Mouse (Mus musculus): ENCODE measurements around the gene Mgat5. TPM values are rescaled to one million over a fixed set of nuclear protein-coding genes. Genes with fewer than 3 reads are reported as not detected.
A peak's percentile ranks its signal among the peaks of the same experiment; 100 is the strongest.

Mgat5 gene
- polyA plus RNA-seq, 1 experiment from 2014 or later = 16.0 TPM

DNA sequence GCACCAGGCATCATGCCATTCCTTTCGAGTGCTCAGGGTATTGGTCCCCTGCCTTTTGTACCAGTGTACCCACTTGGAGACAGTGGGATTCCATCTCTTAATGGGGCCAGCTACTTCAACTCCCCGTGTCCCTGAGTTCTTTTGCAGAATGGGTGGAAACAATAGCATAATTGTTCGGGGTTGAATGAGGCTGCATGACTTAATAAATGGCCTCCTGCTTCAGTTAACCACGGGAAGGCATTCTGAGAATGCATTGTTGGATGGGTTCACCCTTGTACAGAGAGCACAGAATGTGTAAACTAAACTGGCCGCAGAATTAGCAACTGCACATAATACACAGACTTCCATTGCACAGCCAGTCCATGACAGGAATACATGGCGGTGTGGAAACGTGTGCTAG lies 214.8 kb downstream of the Mgat5 start:
- Histone ChIP-seq H3K4me3 (ENCODE audit: low read depth, low read length) (no peak overlapping the region), H3K27me3 (ENCODE audit: control insufficient read depth, insufficient read depth, low read depth, low read length) (no peaks in the 10 kb centered on the region), H3K9ac (ENCODE audit: low read depth, low read length) (no peak overlapping the region), H3K36me3 (ENCODE audit: control insufficient read depth, insufficient read depth, low read length) (no peaks in the 10 kb centered on the region), H3K27ac (ENCODE audit: low read length) (no peak overlapping the region), H3K4me2 (ENCODE audit: low read length) (no peak overlapping the region), H3K4me1 (ENCODE audit: control insufficient read depth, insufficient read depth, low read length) (no peaks in the 10 kb centered on the region; the same call in 1 of the 2 replicates), H3K9me3 (replicated peaks; ENCODE audit: control insufficient read depth, low read length, poor library complexity, severe bottlenecking) (no peaks in the 10 kb centered on the region)
- ATAC-seq = no peak
- 44% methylated on average over 7 of the region's 7 CpGs for WGBS

- no peak overlapping the region for H3K4me2 ChIP-seq (ENCODE audit: low read length)
- no peaks in the 10 kb centered on the region; the same call in 1 of the 2 replicates for H3K4me1 ChIP-seq (ENCODE audit: control insufficient read depth, insufficient read depth, low read length)
- no peak overlapping the region for H3K9ac ChIP-seq (ENCODE audit: low read depth, low read length)
- H3K4me3 ChIP-seq (ENCODE audit: low read depth, low read length) = no peak overlapping the region
- H3K36me3 ChIP-seq (ENCODE audit: control insufficient read depth, insufficient read depth, low read length) = no peaks in the 10 kb centered on the region
- WGBS = 34% methylated on average over 13 of the region's 13 CpGs
- H3K9me3 ChIP-seq (replicated peaks; ENCODE audit: control insufficient read depth, low read length, poor library complexity, severe bottlenecking) = no peaks in the 10 kb centered on the region
- no peak for ATAC-seq
- H3K27me3 ChIP-seq (ENCODE audit: control insufficient read depth, insufficient read depth, low read depth, low read length) = no peaks in the 10 kb centered on the region
- no peak overlapping the region for H3K27ac ChIP-seq (ENCODE audit: low read length)
These were observed 215.6 kb downstream of the Mgat5 start for GRCm38 (mm10) chr1:127420383-127420782.

DNA sequence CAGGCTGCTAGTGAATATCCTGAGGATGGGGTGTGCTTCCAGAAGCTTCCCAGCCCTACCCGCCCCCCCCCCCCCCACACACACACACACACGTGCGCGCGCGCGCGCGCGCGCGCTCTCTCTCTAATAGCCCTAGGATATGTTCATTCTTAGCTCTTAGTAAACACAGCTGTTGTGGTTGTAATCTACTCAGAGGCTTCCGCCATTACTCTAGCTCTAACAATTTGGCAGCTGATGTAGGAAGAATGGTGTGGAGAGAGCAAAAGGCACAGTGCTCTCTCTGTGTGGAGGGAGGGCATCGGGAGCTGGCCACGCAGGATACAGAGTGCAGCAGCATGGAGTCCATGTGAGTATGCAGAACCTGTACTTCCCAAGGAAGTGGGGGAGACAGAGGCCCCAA lies 216.0 kb downstream of the Mgat5 start:
- Histone ChIP-seq H3K4me2 (ENCODE audit: low read length) (no peak overlapping the region), H3K9ac (ENCODE audit: low read depth, low read length) (no peak overlapping the region), H3K4me1 (ENCODE audit: control insufficient read depth, insufficient read depth, low read length) (no peaks in the 10 kb centered on the region; the same call in 1 of the 2 replicates), H3K36me3 (ENCODE audit: control insufficient read depth, insufficient read depth, low read length) (no peaks in the 10 kb centered on the region), H3K27ac (ENCODE audit: low read length) (no peak overlapping the region), H3K4me3 (ENCODE audit: low read depth, low read length) (no peak overlapping the region), H3K27me3 (ENCODE audit: control insufficient read depth, insufficient read depth, low read depth, low read length) (no peaks in the 10 kb centered on the region), H3K9me3 (replicated peaks; ENCODE audit: control insufficient read depth, low read length, poor library complexity, severe bottlenecking) (no peaks in the 10 kb centered on the region)
- 47% methylated on average over 15 of the region's 15 CpGs for WGBS
- no peak for ATAC-seq

DNA sequence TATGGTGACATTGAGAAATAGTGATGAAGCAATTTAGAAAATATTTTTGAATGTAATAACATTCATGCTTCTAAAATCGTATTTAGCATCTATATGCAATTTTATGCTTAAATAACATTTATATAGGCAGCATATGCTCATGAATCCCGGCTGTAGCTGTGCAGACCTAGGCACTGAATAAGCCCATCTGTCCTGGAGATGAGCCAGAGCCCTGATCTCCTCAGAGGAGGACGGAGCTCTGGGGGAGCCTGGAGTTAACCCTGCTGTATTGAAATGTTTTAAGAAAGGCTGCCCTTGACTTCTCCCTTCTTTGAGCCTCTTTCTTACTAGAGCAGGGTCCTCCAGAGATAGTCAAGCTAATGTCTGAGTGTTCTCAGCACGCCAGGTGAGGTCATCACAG lies 217.8 kb downstream of the Mgat5 start:
- WGBS = 67% methylated on average over 4 of the region's 4 CpGs
- H3K9me3 ChIP-seq (replicated peaks; ENCODE audit: control insufficient read depth, low read length, poor library complexity, severe bottlenecking) = no peaks in the 10 kb centered on the region
- no peak for ATAC-seq
- H3K27ac ChIP-seq (ENCODE audit: low read length) = no peak overlapping the region
- H3K36me3 ChIP-seq (ENCODE audit: control insufficient read depth, insufficient read depth, low read length) = no peaks in the 10 kb centered on the region
- H3K27me3 ChIP-seq (ENCODE audit: control insufficient read depth, insufficient read depth, low read depth, low read length) = no peaks in the 10 kb centered on the region
- H3K9ac ChIP-seq (ENCODE audit: low read depth, low read length) = no peak overlapping the region
- no peaks in the 10 kb centered on the region; the same call in 1 of the 2 replicates for H3K4me1 ChIP-seq (ENCODE audit: control insufficient read depth, insufficient read depth, low read length)
- no peak overlapping the region for H3K4me3 ChIP-seq (ENCODE audit: low read depth, low read length)
- no peak overlapping the region for H3K4me2 ChIP-seq (ENCODE audit: low read length)

DNA sequence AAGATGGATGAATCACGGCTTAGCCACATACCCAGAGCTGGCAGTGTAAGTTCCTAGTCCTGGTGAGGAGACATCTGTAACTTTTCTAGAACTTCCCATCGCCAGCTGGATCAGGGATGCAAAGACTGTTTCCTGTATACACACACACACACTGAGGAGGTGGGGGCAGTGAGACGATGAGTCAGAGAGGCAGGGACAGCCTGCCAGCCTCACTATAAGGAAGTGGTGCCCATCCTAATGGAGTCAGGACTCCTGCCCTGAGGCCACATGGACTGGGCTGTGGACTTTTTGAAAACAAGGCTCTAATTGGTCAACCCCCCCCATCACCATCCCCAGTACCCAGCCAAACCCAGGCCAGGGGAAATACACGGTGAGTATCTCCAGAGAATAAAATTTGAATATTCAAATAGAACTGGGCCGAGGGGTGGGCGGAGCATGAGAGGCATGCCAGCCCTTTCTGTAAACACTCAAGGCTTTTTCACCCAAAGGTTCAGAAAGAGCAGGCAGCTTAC lies 220.3 kb downstream of the Mgat5 start:
- Histone ChIP-seq H3K36me3 (ENCODE audit: control insufficient read depth, insufficient read depth, low read length) (no peaks in the 10 kb centered on the region), H3K27me3 (ENCODE audit: control insufficient read depth, insufficient read depth, low read depth, low read length) (no peaks in the 10 kb centered on the region), H3K4me1 (ENCODE audit: control insufficient read depth, insufficient read depth, low read length) (no peaks in the 10 kb centered on the region; the same call in 1 of the 2 replicates), H3K4me2 (ENCODE audit: low read length) (no peak overlapping the region), H3K9ac (ENCODE audit: low read depth, low read length) (no peak overlapping the region), H3K9me3 (replicated peaks; ENCODE audit: control insufficient read depth, low read length, poor library complexity, severe bottlenecking) (no peaks in the 10 kb centered on the region), H3K4me3 (ENCODE audit: low read depth, low read length) (no peak overlapping the region), H3K27ac (ENCODE audit: low read length) (no peak overlapping the region)
- peak; percentile 20; the same call in 1 of the 2 replicates for ATAC-seq
- 46% methylated on average over 6 of the region's 6 CpGs for WGBS

- Histone ChIP-seq H3K4me2 (ENCODE audit: low read length) (no peak overlapping the region), H3K27ac (ENCODE audit: low read length) (no peak overlapping the region), H3K4me3 (ENCODE audit: low read depth, low read length) (no peak overlapping the region), H3K27me3 (ENCODE audit: control insufficient read depth, insufficient read depth, low read depth, low read length) (no peaks in the 10 kb centered on the region), H3K36me3 (ENCODE audit: control insufficient read depth, insufficient read depth, low read length) (no peaks in the 10 kb centered on the region), H3K9me3 (replicated peaks; ENCODE audit: control insufficient read depth, low read length, poor library complexity, severe bottlenecking) (no peaks in the 10 kb centered on the region), H3K9ac (ENCODE audit: low read depth, low read length) (no peak overlapping the region), H3K4me1 (ENCODE audit: control insufficient read depth, insufficient read depth, low read length) (no peaks in the 10 kb centered on the region; the same call in 1 of the 2 replicates)
- 88% methylated on average over 7 of the region's 7 CpGs for WGBS
- no peak for ATAC-seq
These were observed 225.5 kb downstream of the Mgat5 start for GRCm38 (mm10) chr1:127430290-127430689.

GRCm38 (mm10) chr1:127434829-127435228 lies 230.0 kb downstream of the Mgat5 start:
- H3K27ac ChIP-seq (ENCODE audit: low read length) = no peak overlapping the region
- no peak overlapping the region for H3K9ac ChIP-seq (ENCODE audit: low read depth, low read length)
- 84% methylated on average over 4 of the region's 4 CpGs for WGBS
- H3K27me3 ChIP-seq (ENCODE audit: control insufficient read depth, insufficient read depth, low read depth, low read length) = no peaks in the 10 kb centered on the region
- H3K9me3 ChIP-seq (replicated peaks; ENCODE audit: control insufficient read depth, low read length, poor library complexity, severe bottlenecking) = no peaks in the 10 kb centered on the region
- no peaks in the 10 kb centered on the region; the same call in none of the 2 replicates for H3K4me1 ChIP-seq (ENCODE audit: control insufficient read depth, insufficient read depth, low read length)
- no peak for ATAC-seq
- no peaks in the 10 kb centered on the region for H3K36me3 ChIP-seq (ENCODE audit: control insufficient read depth, insufficient read depth, low read length)
- no peak overlapping the region for H3K4me2 ChIP-seq (ENCODE audit: low read length)
- no peak overlapping the region for H3K4me3 ChIP-seq (ENCODE audit: low read depth, low read length)

DNA sequence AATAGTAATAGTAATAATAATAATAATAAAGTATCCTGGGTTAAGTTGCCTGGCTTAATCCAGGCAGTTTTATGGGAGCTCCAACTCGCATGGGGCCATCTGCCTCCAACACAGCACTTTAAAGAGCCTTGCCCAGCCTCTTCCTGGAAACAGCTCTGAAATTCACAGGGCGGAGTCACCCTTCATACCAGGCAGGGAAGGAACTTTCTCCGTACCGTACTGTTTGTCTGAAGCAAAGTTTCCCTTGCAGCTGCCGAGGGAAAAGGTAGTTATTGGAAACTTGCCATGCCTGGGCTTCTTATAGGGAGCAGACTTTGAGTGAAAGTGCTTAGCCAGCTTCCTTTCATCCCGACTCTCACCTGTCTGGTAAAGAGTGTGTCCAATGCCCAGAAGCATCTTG lies 232.3 kb downstream of the Mgat5 start:
- Histone ChIP-seq H3K4me1 (ENCODE audit: control insufficient read depth, insufficient read depth, low read length) (no peaks in the 10 kb centered on the region; the same call in none of the 2 replicates), H3K36me3 (ENCODE audit: control insufficient read depth, insufficient read depth, low read length) (no peaks in the 10 kb centered on the region), H3K27me3 (ENCODE audit: control insufficient read depth, insufficient read depth, low read depth, low read length) (no peaks in the 10 kb centered on the region), H3K4me3 (ENCODE audit: low read depth, low read length) (no peak overlapping the region), H3K9ac (ENCODE audit: low read depth, low read length) (no peak overlapping the region), H3K27ac (ENCODE audit: low read length) (no peak overlapping the region), H3K4me2 (ENCODE audit: low read length) (no peak overlapping the region), H3K9me3 (replicated peaks; ENCODE audit: control insufficient read depth, low read length, poor library complexity, severe bottlenecking) (no peaks in the 10 kb centered on the region)
- ATAC-seq = no peak
- WGBS = 84% methylated on average over 6 of the region's 6 CpGs

DNA sequence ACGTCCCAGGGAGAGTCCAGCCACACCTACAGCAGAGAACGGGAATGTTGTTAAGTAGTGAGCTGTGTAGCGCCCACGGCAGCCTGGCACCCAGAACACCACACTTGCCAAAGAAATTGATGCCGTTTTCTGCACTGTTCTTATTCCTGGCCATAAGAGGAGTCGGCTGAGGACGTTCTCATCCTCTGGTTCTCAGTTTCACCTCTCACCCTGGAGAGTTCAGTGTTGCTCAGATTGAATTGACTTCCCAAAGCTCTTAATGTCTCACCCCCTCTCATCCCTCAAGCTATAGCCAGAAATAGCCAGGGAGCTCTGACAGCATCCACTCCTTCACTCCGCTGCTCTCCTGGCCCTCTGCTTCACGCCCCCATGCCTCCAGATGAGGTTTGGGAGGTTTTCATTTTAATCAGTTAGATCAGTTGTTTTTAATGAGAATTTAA lies 234.7 kb downstream of the Mgat5 start:
- 82% methylated on average over 9 of the region's 9 CpGs for WGBS

More for the DNA sequence above, 234.7 kb downstream of the Mgat5 start:
- Histone ChIP-seq H3K4me2 (ENCODE audit: low read length) (no peak overlapping the region), H3K27ac (ENCODE audit: low read length) (no peak overlapping the region), H3K9me3 (replicated peaks; ENCODE audit: control insufficient read depth, low read length, poor library complexity, severe bottlenecking) (no peaks in the 10 kb centered on the region), H3K4me1 (ENCODE audit: control insufficient read depth, insufficient read depth, low read length) (peaks cover 6% of the 10 kb centered on the region; the same call in 1 of the 2 replicates), H3K4me3 (ENCODE audit: low read depth, low read length) (no peak overlapping the region), H3K36me3 (ENCODE audit: control insufficient read depth, insufficient read depth, low read length) (no peaks in the 10 kb centered on the region), H3K9ac (ENCODE audit: low read depth, low read length) (no peak overlapping the region), H3K27me3 (ENCODE audit: control insufficient read depth, insufficient read depth, low read depth, low read length) (no peaks in the 10 kb centered on the region)
- ATAC-seq = no peak
